Mouse (Mus musculus): ENCODE measurements around the gene Olfr1441. TPM values are rescaled to one million over a fixed set of nuclear protein-coding genes. Genes with fewer than 3 reads are reported as not detected.

The Olfr1441 gene
- not detected in 2 replicates for polyA plus RNA-seq (2015; fragmentation: Nextera tagmentation; extraction: Ambion mirVana)

GRCm38 (mm10) chr19:12417361-12417760, at the start of gene Olfr1441:
Olfr1441 (plus strand) TSS chr19:12417433.
- no peaks in the 10 kb centered on the region for H3K4me1 ChIP-seq (replicated peaks; ENCODE audit: control insufficient read depth, insufficient read depth, low read length)
- no peak within 1 kb of the TSS for H3K27ac ChIP-seq (ENCODE audit: low read length)
- H3K9me3 ChIP-seq (ENCODE audit: control insufficient read depth, low read length): no peaks in the 10 kb centered on the region
- H3K9ac ChIP-seq (ENCODE audit: low read length): no peak within 1 kb of the TSS
- no peak within 1 kb of the TSS for H3K4me2 ChIP-seq (ENCODE audit: low read depth, low read length)
- no peaks in the 10 kb centered on the region for H3K36me3 ChIP-seq (ENCODE audit: control insufficient read depth, insufficient read depth, low read length)
- H3K27me3 ChIP-seq (ENCODE audit: control insufficient read depth, insufficient read depth, low read depth, low read length): no peaks in the 10 kb centered on the region
- no peak for ATAC-seq (ENCODE audit: low read depth)
- H3K4me3 ChIP-seq (ENCODE audit: low read length): no peak within 1 kb of the TSS

GRCm38 (mm10) chr19:12373004-12373403, 44.2 kb upstream of the Olfr1441 start:
- no peak for ATAC-seq (ENCODE audit: low read depth)

GRCm38 (mm10) chr19:12374465-12375025, 42.7 kb upstream of the Olfr1441 start:
- Histone ChIP-seq H3K4me3 (ENCODE audit: low read length) (no peak overlapping the region), H3K4me2 (ENCODE audit: low read depth, low read length) (no peak overlapping the region), H3K27me3 (ENCODE audit: control insufficient read depth, insufficient read depth, low read depth, low read length) (no peaks in the 10 kb centered on the region), H3K36me3 (ENCODE audit: control insufficient read depth, insufficient read depth, low read length) (no peaks in the 10 kb centered on the region), H3K27ac (ENCODE audit: low read length) (no peak overlapping the region), H3K9ac (ENCODE audit: low read length) (no peak overlapping the region), H3K4me1 (replicated peaks; ENCODE audit: control insufficient read depth, insufficient read depth, low read length) (no peaks in the 10 kb centered on the region), H3K9me3 (ENCODE audit: control insufficient read depth, low read length) (no peaks in the 10 kb centered on the region)
- ATAC-seq (ENCODE audit: low read depth): no peak
- 52% methylated on average over 2 of the region's 2 CpGs for WGBS

More at GRCm38 (mm10) chr19:12373004-12373403, 44.2 kb upstream of the Olfr1441 start:
- Histone ChIP-seq H3K4me3 (ENCODE audit: low read length) (no peak overlapping the region), H3K9me3 (ENCODE audit: control insufficient read depth, low read length) (no peaks in the 10 kb centered on the region), H3K9ac (ENCODE audit: low read length) (no peak overlapping the region), H3K36me3 (ENCODE audit: control insufficient read depth, insufficient read depth, low read length) (no peaks in the 10 kb centered on the region), H3K4me2 (ENCODE audit: low read depth, low read length) (no peak overlapping the region), H3K27ac (ENCODE audit: low read length) (no peak overlapping the region), H3K4me1 (replicated peaks; ENCODE audit: control insufficient read depth, insufficient read depth, low read length) (no peaks in the 10 kb centered on the region), H3K27me3 (ENCODE audit: control insufficient read depth, insufficient read depth, low read depth, low read length) (no peaks in the 10 kb centered on the region)
- 70% methylated on average over 3 of the region's 3 CpGs for WGBS

- WGBS: 84% methylated on average over 2 of the region's 2 CpGs
- H3K27me3 ChIP-seq (ENCODE audit: control insufficient read depth, insufficient read depth, low read depth, low read length): no peaks in the 10 kb centered on the region
- no peaks in the 10 kb centered on the region for H3K9me3 ChIP-seq (ENCODE audit: control insufficient read depth, low read length)
- H3K9ac ChIP-seq (ENCODE audit: low read length): no peak within 1 kb of the TSS
- H3K27ac ChIP-seq (ENCODE audit: low read length): no peak within 1 kb of the TSS
- ATAC-seq (ENCODE audit: low read depth): no peak
- no peak within 1 kb of the TSS for H3K4me3 ChIP-seq (ENCODE audit: low read length)
- H3K4me1 ChIP-seq (replicated peaks; ENCODE audit: control insufficient read depth, insufficient read depth, low read length): no peaks in the 10 kb centered on the region
- H3K36me3 ChIP-seq (ENCODE audit: control insufficient read depth, insufficient read depth, low read length): no peaks in the 10 kb centered on the region
- H3K4me2 ChIP-seq (ENCODE audit: low read depth, low read length): no peak within 1 kb of the TSS
These were observed 30.3 kb upstream of the Olfr1441 start, which contains the start of gene Olfr1440 for GRCm38 (mm10) chr19:12386979-12387378. Olfr1440 (plus strand) TSS chr19:12387279.

- Histone ChIP-seq H3K9me3 (ENCODE audit: control insufficient read depth, low read length) (no peaks in the 10 kb centered on the region), H3K4me2 (ENCODE audit: low read depth, low read length) (no peak overlapping the region), H3K4me3 (ENCODE audit: low read length) (no peak overlapping the region), H3K36me3 (ENCODE audit: control insufficient read depth, insufficient read depth, low read length) (no peaks in the 10 kb centered on the region), H3K9ac (ENCODE audit: low read length) (no peak overlapping the region), H3K27ac (ENCODE audit: low read length) (no peak overlapping the region), H3K4me1 (replicated peaks; ENCODE audit: control insufficient read depth, insufficient read depth, low read length) (no peaks in the 10 kb centered on the region), H3K27me3 (ENCODE audit: control insufficient read depth, insufficient read depth, low read depth, low read length) (no peaks in the 10 kb centered on the region)
- no peak for ATAC-seq (ENCODE audit: low read depth)
These were observed 3.5 kb upstream of the Olfr1441 start for GRCm38 (mm10) chr19:12413737-12414136.

GRCm38 (mm10) chr19:12418312-12418711, 1.1 kb downstream of the Olfr1441 start:
- Histone ChIP-seq H3K4me1 (replicated peaks; ENCODE audit: control insufficient read depth, insufficient read depth, low read length) (no peaks in the 10 kb centered on the region), H3K36me3 (ENCODE audit: control insufficient read depth, insufficient read depth, low read length) (no peaks in the 10 kb centered on the region), H3K27ac (ENCODE audit: low read length) (no peak overlapping the region), H3K4me2 (ENCODE audit: low read depth, low read length) (no peak overlapping the region), H3K27me3 (ENCODE audit: control insufficient read depth, insufficient read depth, low read depth, low read length) (no peaks in the 10 kb centered on the region), H3K9me3 (ENCODE audit: control insufficient read depth, low read length) (no peaks in the 10 kb centered on the region), H3K4me3 (ENCODE audit: low read length) (no peak overlapping the region), H3K9ac (ENCODE audit: low read length) (no peak overlapping the region)
- no peak for ATAC-seq (ENCODE audit: low read depth)
- 18% methylated on average over 3 of the region's 3 CpGs for WGBS

- Histone ChIP-seq H3K9ac (ENCODE audit: low read length) (no peak overlapping the region), H3K27ac (ENCODE audit: low read length) (no peak overlapping the region), H3K4me2 (ENCODE audit: low read depth, low read length) (no peak overlapping the region), H3K9me3 (ENCODE audit: control insufficient read depth, low read length) (no peaks in the 10 kb centered on the region), H3K36me3 (ENCODE audit: control insufficient read depth, insufficient read depth, low read length) (no peaks in the 10 kb centered on the region), H3K4me1 (replicated peaks; ENCODE audit: control insufficient read depth, insufficient read depth, low read length) (no peaks in the 10 kb centered on the region), H3K27me3 (ENCODE audit: control insufficient read depth, insufficient read depth, low read depth, low read length) (no peaks in the 10 kb centered on the region), H3K4me3 (ENCODE audit: low read length) (no peak overlapping the region)
- no peak for ATAC-seq (ENCODE audit: low read depth)
- 60% methylated on average over 6 of the region's 6 CpGs for WGBS
These were observed 3.3 kb downstream of the Olfr1441 start for GRCm38 (mm10) chr19:12420555-12420954.

- Histone ChIP-seq H3K4me3 (ENCODE audit: low read length) (no peak overlapping the region), H3K27me3 (ENCODE audit: control insufficient read depth, insufficient read depth, low read depth, low read length) (no peaks in the 10 kb centered on the region), H3K27ac (ENCODE audit: low read length) (no peak overlapping the region), H3K4me1 (replicated peaks; ENCODE audit: control insufficient read depth, insufficient read depth, low read length) (no peaks in the 10 kb centered on the region), H3K9me3 (ENCODE audit: control insufficient read depth, low read length) (no peaks in the 10 kb centered on the region), H3K4me2 (ENCODE audit: low read depth, low read length) (no peak overlapping the region), H3K36me3 (ENCODE audit: control insufficient read depth, insufficient read depth, low read length) (no peaks in the 10 kb centered on the region), H3K9ac (ENCODE audit: low read length) (no peak overlapping the region)
- 81% methylated on average over 1 of the region's 1 CpGs for WGBS
- ATAC-seq (ENCODE audit: low read depth): no peak
These were observed 4.4 kb downstream of the Olfr1441 start for GRCm38 (mm10) chr19:12421680-12422079.

- no peak overlapping the region for H3K9ac ChIP-seq (ENCODE audit: low read length)
- H3K27me3 ChIP-seq (ENCODE audit: control insufficient read depth, insufficient read depth, low read depth, low read length): no peaks in the 10 kb centered on the region
- no peaks in the 10 kb centered on the region for H3K36me3 ChIP-seq (ENCODE audit: control insufficient read depth, insufficient read depth, low read length)
- no peaks in the 10 kb centered on the region for H3K4me1 ChIP-seq (replicated peaks; ENCODE audit: control insufficient read depth, insufficient read depth, low read length)
- no peak for ATAC-seq (ENCODE audit: low read depth)
- WGBS: 79% methylated on average over 5 of the region's 5 CpGs
- H3K27ac ChIP-seq (ENCODE audit: low read length): no peak overlapping the region
- H3K4me3 ChIP-seq (ENCODE audit: low read length): no peak overlapping the region
- no peak overlapping the region for H3K4me2 ChIP-seq (ENCODE audit: low read depth, low read length)
- no peaks in the 10 kb centered on the region for H3K9me3 ChIP-seq (ENCODE audit: control insufficient read depth, low read length)
These were observed 9.9 kb downstream of the Olfr1441 start for GRCm38 (mm10) chr19:12427101-12427500.

GRCm38 (mm10) chr19:12427605-12428004, 10.4 kb downstream of the Olfr1441 start, which contains the start of gene Pfpl:
Pfpl (plus strand) TSS chr19:12427905.
- Histone ChIP-seq H3K4me1 (replicated peaks; ENCODE audit: control insufficient read depth, insufficient read depth, low read length) (no peaks in the 10 kb centered on the region), H3K4me2 (ENCODE audit: low read depth, low read length) (no peak within 1 kb of the TSS), H3K27me3 (ENCODE audit: control insufficient read depth, insufficient read depth, low read depth, low read length) (no peaks in the 10 kb centered on the region), H3K9me3 (ENCODE audit: control insufficient read depth, low read length) (no peaks in the 10 kb centered on the region), H3K4me3 (ENCODE audit: low read length) (no peak within 1 kb of the TSS), H3K27ac (ENCODE audit: low read length) (no peak within 1 kb of the TSS), H3K9ac (ENCODE audit: low read length) (no peak within 1 kb of the TSS), H3K36me3 (ENCODE audit: control insufficient read depth, insufficient read depth, low read length) (no peaks in the 10 kb centered on the region)
- 85% methylated on average over 6 of the region's 6 CpGs for WGBS
- no peak for ATAC-seq (ENCODE audit: low read depth)

Measured in lung, embryonic 16.5 days (tissue).